Mouse (Mus musculus) stomach, embryonic 15.5 days (tissue): ENCODE measurements around the gene Galc. TPM values are rescaled to one million over a fixed set of nuclear protein-coding genes. Genes with fewer than 3 reads are reported as not detected.
"Not testable (repeated sequence)": the region's sequence is repeated elsewhere in the genome, so short reads cannot be mapped to it uniquely, and the experiment has no call there.

ENCODE experiments used
- ATAC-seq: fragments of 200-750 bp; cut with Nextera tagmentation; 2 replicates; pipeline ENCODE4 v1.8.0; 2017; ENCODE audit warnings: low read depth, moderate number of reproducible peaks, moderate TSS enrichment; ENCODE audit not compliant: insufficient read depth, low FRiP score
- H3K27ac ChIP-seq: fragments of 300-500 bp; sonication (generic); 2 replicates; pipeline ENCODE4 v1.5.1; 2015; ENCODE audit warnings: mild to moderate bottlenecking, inconsistent platforms
- H3K27me3 ChIP-seq: fragments of 300-500 bp; sonication (generic); replicated peaks from 2 replicates; pipeline ENCODE4 v1.6.1; 2015; ENCODE audit warnings: inconsistent platforms
- H3K36me3 ChIP-seq: fragments of 300-500 bp; sonication (generic); 2 replicates; pipeline ENCODE4 v1.6.1; 2015; ENCODE audit warnings: inconsistent platforms
- H3K4me1 ChIP-seq: fragments of 300-500 bp; sonication (generic); 2 replicates; pipeline ENCODE4 v1.6.1; 2015; ENCODE audit warnings: inconsistent platforms
- H3K4me2 ChIP-seq: fragments of 300-500 bp; sonication (generic); 2 replicates; pipeline ENCODE4 v1.6.1; 2015; ENCODE audit warnings: mild to moderate bottlenecking, inconsistent platforms
- H3K4me3 ChIP-seq: fragments of 300-500 bp; sonication (generic); replicated peaks from 2 replicates; pipeline ENCODE4 v1.5.1; 2015; ENCODE audit warnings: inconsistent platforms
- H3K9ac ChIP-seq: fragments of 300-500 bp; sonication (generic); 2 replicates; pipeline ENCODE4 v1.6.1; 2015; ENCODE audit warnings: inconsistent platforms
- H3K9me3 ChIP-seq: fragments of 300-500 bp; sonication (generic); 2 replicates; pipeline ENCODE4 v1.6.1; 2016; ENCODE audit warnings: inconsistent platforms
- WGBS: fragments of 180-500 bp; shearing (Covaris S2); methylation state at CpG from one replicate; pipeline ENCODE4 v1.1.7; 2015; 5-methylcytosine and 5-hydroxymethylcytosine counted together
- polyA plus RNA-seq: library from polyadenylated mRNA; unstranded; fragments of >200 nt; fragmentation: Nextera tagmentation; extraction: Ambion mirVana; gene quantifications from 2 replicates; pipeline ENCODE4 v1.2.1, GENCODE M21; 2015

Gene Galc
- polyA plus RNA-seq, 1 experiment from 2014 or later = 6.9 TPM

DNA sequence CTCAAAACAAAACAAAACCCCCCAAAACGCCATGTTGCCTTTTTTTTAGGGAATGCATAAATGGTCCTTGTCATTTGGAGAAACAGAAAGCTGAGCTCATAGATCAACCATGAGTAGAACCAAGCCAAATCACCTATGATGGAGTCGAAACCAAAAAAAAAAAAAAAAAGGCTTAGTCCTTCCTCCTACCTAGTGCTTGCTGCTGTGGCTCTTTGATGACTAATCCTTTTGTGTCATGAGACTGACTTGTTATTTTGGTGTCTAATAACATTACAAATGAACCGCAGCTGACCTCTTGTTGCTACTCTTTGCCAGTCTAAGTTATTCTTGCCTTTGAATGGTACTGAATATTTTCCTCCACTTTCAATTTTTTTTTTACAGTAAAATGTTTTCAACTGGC is 9.6 kb downstream of the Galc start:
- Histone ChIP-seq H3K4me2 (no peak overlapping the region), H3K36me3 (no peaks in the 10 kb centered on the region), H3K27me3 (no peaks in the 10 kb centered on the region), H3K4me1 (no peaks in the 10 kb centered on the region), H3K9ac (no peak overlapping the region), H3K27ac (no peak overlapping the region), H3K4me3 (no peak overlapping the region), H3K9me3 (no peaks in the 10 kb centered on the region)
- no peak for ATAC-seq
- WGBS = 71% methylated on average over 3 of the region's 3 CpGs

DNA sequence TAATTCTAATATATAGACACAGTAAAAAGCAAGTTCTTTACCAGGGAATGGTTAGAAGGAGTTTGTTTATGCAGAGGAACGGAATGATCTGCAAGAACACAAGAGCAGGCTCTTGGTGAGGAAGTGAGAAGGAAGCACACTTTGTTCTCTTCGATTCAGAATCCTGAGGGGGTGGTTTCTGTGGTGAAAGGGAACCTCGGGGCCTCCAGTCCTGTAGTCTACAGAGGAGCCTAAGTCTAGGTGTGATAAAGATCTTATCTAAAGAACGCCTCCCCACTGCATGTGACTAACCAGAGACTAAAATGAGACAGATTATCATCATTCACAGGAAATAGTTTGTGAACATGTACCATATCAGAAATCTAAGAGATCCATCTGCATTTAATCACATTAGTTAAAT is 12.4 kb downstream of the Galc start:
- Histone ChIP-seq H3K4me2 (no peak overlapping the region), H3K4me1 (no peaks in the 10 kb centered on the region), H3K27me3 (no peaks in the 10 kb centered on the region), H3K9me3 (no peaks in the 10 kb centered on the region), H3K36me3 (no peaks in the 10 kb centered on the region), H3K27ac (no peak overlapping the region), H3K4me3 (no peak overlapping the region), H3K9ac (no peak overlapping the region)
- ATAC-seq = no peak
- 52% methylated on average over 4 of the region's 4 CpGs for WGBS

DNA sequence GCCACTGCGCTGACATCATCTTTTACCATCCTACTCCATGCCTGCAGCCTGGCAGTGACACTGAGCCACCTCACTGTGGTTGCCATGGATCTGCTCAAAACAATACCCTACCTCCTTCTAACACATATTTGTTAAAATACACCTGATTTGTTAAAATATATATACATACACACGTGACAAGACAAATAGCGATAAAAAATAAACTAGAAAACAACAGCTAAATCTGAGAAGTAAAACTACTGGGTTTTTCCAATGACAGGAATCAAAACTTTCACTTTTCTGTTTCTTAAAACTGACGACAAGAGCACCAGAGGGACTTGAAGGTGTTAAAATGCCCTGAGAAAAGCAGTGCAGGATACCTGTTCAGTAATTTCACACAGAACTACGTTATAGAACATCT is 14.4 kb downstream of the Galc start:
- no peak overlapping the region for H3K4me3 ChIP-seq
- 91% methylated on average over 5 of the region's 5 CpGs for WGBS
- H3K27me3 ChIP-seq = no peaks in the 10 kb centered on the region
- no peaks in the 10 kb centered on the region for H3K4me1 ChIP-seq
- H3K4me2 ChIP-seq = no peak overlapping the region
- no peak for ATAC-seq
- H3K36me3 ChIP-seq = no peaks in the 10 kb centered on the region
- H3K9me3 ChIP-seq = no peaks in the 10 kb centered on the region
- no peak overlapping the region for H3K9ac ChIP-seq
- H3K27ac ChIP-seq = no peak overlapping the region

DNA sequence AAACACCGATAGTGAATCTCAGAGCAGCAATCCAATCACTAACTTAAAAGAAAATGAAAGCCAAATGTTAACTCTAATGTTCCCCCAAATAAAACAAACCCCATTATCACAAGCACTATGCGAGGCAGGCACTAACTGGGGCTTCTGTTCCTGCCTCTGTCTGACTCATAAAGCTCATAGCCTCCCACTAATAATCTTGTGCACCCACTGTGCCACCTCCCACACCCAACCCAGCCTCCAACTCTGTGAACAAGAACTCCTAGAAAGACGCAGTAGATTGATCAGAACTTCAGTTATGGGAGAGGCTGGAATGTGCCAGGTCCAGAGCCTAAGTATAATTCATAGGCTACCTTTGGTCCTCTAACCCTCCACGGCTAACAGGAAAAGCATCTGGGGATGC is 15.1 kb downstream of the Galc start:
- no peaks in the 10 kb centered on the region for H3K4me1 ChIP-seq
- H3K4me2 ChIP-seq = no peak overlapping the region
- H3K27ac ChIP-seq = no peak overlapping the region
- no peak for ATAC-seq
- H3K4me3 ChIP-seq = no peak overlapping the region
- H3K9me3 ChIP-seq = no peaks in the 10 kb centered on the region
- no peaks in the 10 kb centered on the region for H3K27me3 ChIP-seq
- H3K36me3 ChIP-seq = no peaks in the 10 kb centered on the region
- no peak overlapping the region for H3K9ac ChIP-seq
- WGBS = 77% methylated on average over 4 of the region's 4 CpGs

DNA sequence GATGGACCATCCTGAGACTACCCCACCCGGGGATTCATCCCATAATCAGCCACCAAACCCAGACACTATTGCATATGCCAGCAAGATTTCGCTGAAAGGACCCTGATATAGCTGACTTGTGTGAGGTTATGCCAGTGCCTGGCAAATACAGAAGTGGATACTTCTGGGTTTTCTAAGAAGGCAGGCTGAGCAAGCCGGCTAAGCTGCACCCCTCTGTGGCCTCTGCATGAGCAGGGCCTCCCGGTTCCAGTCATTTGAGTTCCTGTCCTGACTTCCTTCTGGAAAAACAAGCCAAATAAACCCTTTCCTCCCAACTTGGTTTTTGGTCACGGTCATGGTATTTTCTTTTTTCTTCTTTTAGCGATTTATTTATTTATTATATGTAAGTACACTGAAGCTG is 20.8 kb downstream of the Galc start:
- ATAC-seq, H3K9ac ChIP-seq, H3K4me3 ChIP-seq, H3K36me3 ChIP-seq, H3K4me1 ChIP-seq, H3K9me3 ChIP-seq, H3K27ac ChIP-seq, H3K27me3 ChIP-seq, H3K4me2 ChIP-seq: not testable (repeated sequence)
- 82% methylated on average over 6 of the region's 6 CpGs for WGBS

DNA sequence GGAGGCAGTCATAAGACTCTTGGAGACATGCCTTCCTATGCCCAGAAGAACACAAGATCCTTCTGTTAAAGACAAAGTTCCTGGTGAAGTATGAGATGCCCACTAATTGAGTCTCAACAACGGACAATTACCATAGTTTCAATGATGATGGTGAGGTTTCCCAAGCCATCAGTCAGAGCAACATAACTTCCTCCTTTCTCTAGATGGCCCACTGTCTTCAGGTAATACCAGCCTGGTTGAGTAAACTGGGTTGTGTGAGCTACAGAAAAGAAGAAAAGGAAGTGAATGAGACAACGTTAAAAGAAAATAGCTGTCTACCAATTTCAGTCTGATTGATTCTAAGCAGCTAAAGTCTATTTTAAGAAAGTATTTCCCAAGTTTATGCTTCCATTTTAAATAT is 32.2 kb downstream of the Galc start:
- no peak overlapping the region for H3K27ac ChIP-seq
- no peaks in the 10 kb centered on the region for H3K4me1 ChIP-seq
- H3K36me3 ChIP-seq = peaks cover 2% of the 10 kb centered on the region; the same call in 1 of the 2 replicates
- no peak overlapping the region for H3K9ac ChIP-seq
- WGBS = 78% methylated on average over 2 of the region's 2 CpGs
- no peak overlapping the region for H3K4me3 ChIP-seq
- H3K27me3 ChIP-seq = no peaks in the 10 kb centered on the region
- no peak overlapping the region for H3K4me2 ChIP-seq
- no peak for ATAC-seq
- H3K9me3 ChIP-seq = no peaks in the 10 kb centered on the region

DNA sequence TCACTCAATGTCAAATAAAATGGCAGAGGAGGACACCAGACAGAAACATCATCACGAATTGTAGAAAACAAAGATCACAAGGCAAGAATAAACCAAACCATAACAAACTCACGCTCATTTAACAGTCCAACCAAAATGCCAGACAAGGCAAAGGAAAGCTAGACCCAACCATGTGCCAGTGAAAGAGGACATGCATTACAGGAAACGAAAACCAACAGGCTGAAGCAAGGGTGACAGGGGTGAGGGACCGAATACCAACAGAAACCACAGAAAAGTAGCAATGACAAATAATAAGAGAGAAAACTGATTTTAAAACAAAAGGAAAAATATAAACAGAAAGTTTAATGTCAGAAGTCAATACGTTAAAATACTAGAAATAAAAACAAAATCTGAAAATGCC is 36.0 kb downstream of the Galc start:
- Histone ChIP-seq H3K27ac (no peak overlapping the region), H3K9me3 (no peaks in the 10 kb centered on the region), H3K4me1 (no peaks in the 10 kb centered on the region), H3K4me2 (no peak overlapping the region), H3K36me3 (peaks cover 2% of the 10 kb centered on the region; the same call in 1 of the 2 replicates), H3K9ac (no peak overlapping the region), H3K27me3 (no peaks in the 10 kb centered on the region), H3K4me3 (no peak overlapping the region)
- 77% methylated on average over 5 of the region's 5 CpGs for WGBS
- ATAC-seq = no peak

DNA sequence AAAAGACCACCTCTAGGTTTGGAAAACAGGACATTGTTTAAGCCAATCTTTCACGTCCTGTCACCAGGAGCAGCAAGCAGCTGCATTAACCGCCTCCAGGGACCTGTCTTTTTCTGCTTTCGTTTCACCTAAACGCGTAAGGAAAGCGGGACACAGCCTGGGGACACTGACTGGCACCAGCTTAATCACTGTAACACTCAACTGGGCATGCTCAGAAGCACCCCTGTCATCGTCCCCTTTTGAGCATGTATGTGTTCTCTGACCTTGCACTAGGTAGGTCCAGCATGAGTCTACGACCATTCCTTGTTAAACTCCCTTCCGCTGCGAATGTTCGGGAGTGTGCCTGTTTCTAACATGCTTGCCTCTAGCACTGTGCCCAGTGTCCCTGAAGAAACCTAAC is 42.8 kb downstream of the Galc start:
- no peaks in the 10 kb centered on the region for H3K4me1 ChIP-seq
- H3K27ac ChIP-seq = no peak overlapping the region
- H3K4me2 ChIP-seq = no peak overlapping the region
- 78% methylated on average over 11 of the region's 11 CpGs for WGBS
- no peak overlapping the region for H3K4me3 ChIP-seq
- no peaks in the 10 kb centered on the region for H3K36me3 ChIP-seq
- H3K9ac ChIP-seq = no peak overlapping the region
- H3K27me3 ChIP-seq = no peaks in the 10 kb centered on the region
- ATAC-seq = no peak
- no peaks in the 10 kb centered on the region for H3K9me3 ChIP-seq

DNA sequence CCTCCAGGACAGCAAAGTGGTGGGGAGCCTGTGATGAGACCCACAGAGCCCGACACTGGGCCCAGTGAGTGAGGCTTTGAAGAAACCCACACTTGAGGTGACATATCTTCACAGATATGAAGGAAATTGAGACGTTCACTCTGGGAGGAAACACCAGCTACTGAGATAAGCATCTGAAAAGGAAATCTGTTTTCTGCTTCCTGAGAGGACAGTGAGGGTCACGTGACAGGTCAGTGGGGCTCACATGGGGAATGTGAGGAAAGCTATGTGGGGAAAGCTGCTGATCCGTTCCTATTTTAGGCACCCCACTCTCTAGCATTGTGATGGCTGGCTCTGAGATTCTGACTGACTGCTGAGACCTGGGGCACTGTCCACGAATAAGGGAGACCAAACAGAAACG is 43.7 kb downstream of the Galc start:
- no peaks in the 10 kb centered on the region for H3K27me3 ChIP-seq
- no peak overlapping the region for H3K4me2 ChIP-seq
- ATAC-seq = no peak
- no peaks in the 10 kb centered on the region for H3K9me3 ChIP-seq
- no peak overlapping the region for H3K27ac ChIP-seq
- no peaks in the 10 kb centered on the region for H3K36me3 ChIP-seq
- no peak overlapping the region for H3K4me3 ChIP-seq
- no peaks in the 10 kb centered on the region for H3K4me1 ChIP-seq
- no peak overlapping the region for H3K9ac ChIP-seq
- 56% methylated on average over 6 of the region's 6 CpGs for WGBS

DNA sequence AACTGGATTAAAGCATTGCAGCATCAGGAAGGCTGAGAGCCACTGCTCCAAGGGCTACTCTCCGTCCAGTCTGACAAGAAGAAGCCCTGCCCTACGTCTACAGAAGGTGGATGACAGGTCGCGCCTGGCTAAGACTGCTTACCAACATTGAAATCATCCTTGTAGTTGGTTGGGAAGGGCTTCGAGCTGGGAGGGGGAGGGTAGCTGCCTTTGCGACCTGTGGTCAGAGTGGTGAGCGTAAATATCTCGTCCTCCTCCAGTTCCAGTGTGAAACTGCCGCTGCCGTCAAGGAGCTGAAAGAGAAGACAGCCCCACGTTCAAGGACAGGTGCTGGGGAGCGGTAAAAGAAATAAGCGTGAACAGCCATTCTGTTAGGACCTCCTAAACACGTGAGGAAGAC is 45.1 kb downstream of the Galc start:
- no peak overlapping the region for H3K27ac ChIP-seq
- no peak overlapping the region for H3K4me3 ChIP-seq
- 76% methylated on average over 14 of the region's 14 CpGs for WGBS
- H3K4me1 ChIP-seq = no peaks in the 10 kb centered on the region
- no peak overlapping the region for H3K4me2 ChIP-seq
- no peaks in the 10 kb centered on the region for H3K9me3 ChIP-seq
- no peaks in the 10 kb centered on the region for H3K36me3 ChIP-seq
- no peaks in the 10 kb centered on the region for H3K27me3 ChIP-seq
- H3K9ac ChIP-seq = no peak overlapping the region
- no peak for ATAC-seq

DNA sequence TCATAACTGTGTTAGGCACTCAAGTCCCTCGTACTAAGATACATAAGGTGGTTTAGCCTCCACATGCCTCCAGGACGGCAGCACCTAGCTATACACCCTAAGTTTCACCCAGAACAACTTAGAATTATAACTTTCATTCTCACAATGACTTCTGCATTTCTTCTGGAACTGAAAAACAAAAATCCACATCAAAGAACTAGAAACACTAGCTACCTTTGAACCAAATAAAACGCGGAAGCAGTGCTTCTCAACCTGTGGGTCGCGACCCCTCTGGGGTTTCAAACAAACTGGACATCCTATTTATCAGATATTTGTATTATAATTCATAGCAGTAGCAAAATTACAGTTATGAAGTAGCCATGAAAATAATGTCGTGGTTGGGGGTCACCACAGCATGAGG is 45.5 kb downstream of the Galc start:
- 84% methylated on average over 7 of the region's 7 CpGs for WGBS
- ATAC-seq = no peak
- Histone ChIP-seq H3K9ac (no peak overlapping the region), H3K27ac (no peak overlapping the region), H3K27me3 (no peaks in the 10 kb centered on the region), H3K4me2 (no peak overlapping the region), H3K4me1 (no peaks in the 10 kb centered on the region), H3K9me3 (no peaks in the 10 kb centered on the region), H3K4me3 (no peak overlapping the region), H3K36me3 (no peaks in the 10 kb centered on the region)

DNA sequence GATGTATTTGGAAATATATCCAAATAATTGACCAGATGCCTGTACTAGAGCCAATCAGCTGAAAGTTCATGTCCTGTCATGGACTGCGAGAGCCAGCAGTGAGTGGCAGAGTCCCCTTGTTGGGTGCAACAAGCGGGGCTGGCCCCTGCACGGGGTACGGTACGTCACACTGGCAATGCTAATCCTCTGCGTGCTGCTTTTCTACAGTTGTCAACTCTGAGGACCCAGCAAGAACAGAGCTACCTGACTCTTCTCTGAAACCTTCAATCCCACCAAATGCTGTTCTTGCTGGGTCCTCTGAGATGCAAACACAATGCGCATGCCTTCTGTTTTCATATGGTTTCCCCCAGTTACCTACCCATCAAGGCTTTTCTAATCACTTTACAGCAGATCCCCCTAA is 45.9 kb downstream of the Galc start:
- Histone ChIP-seq H3K4me1 (no peaks in the 10 kb centered on the region), H3K27ac (no peak overlapping the region), H3K9ac (no peak overlapping the region), H3K4me2 (no peak overlapping the region), H3K36me3 (no peaks in the 10 kb centered on the region; the same call in 1 of the 2 replicates), H3K4me3 (no peak overlapping the region), H3K27me3 (no peaks in the 10 kb centered on the region), H3K9me3 (no peaks in the 10 kb centered on the region)
- no peak for ATAC-seq
- WGBS = 91% methylated on average over 7 of the region's 7 CpGs

DNA sequence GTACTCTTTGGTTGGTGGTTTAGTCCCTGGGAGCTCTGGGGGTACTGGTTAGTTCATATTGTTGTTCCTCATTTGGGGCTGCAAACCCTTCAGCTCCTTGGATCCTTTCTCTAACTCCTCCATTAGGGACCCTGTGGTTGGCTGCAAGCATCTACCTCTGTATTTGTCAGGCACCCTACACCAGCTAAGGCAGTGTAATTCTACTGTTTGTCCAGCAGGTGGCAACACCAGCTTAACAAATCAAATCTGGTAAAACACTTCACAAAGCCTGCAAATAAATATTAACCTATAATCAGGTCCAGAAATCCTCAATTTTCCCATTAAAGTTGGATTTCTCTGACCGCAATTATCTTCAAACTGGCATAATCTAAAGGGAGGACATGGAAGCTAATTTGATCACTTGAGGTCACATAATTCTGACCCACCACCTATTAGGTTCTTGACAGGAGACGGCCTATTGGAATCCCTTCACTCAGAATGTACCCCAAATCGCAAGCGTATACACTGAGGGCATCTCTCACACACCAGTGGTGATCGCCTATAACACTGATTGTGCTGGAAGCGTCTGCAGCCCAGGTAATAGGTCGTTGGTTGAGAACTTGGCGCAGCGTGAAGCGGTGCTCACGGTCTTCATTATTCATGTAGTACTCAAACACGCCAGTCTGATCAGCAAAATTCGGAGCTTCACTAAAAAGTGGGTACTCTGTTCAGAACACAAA is 46.6 kb downstream of the Galc start:
- peak; percentile 39; the same call in 1 of the 2 replicates for ATAC-seq
- 89% methylated on average over 13 of the region's 13 CpGs for WGBS
- H3K4me2 ChIP-seq = no peak overlapping the region

More for the DNA sequence above, 46.6 kb downstream of the Galc start:
- Histone ChIP-seq H3K36me3 (no peaks in the 10 kb centered on the region; the same call in 1 of the 2 replicates), H3K27me3 (no peaks in the 10 kb centered on the region), H3K4me1 (no peaks in the 10 kb centered on the region), H3K4me3 (no peak overlapping the region), H3K27ac (no peak overlapping the region), H3K9me3 (no peaks in the 10 kb centered on the region), H3K9ac (no peak overlapping the region)
